Mouse (Mus musculus): Measurements from ENCODE around the gene Dnajc16.
"Not testable (repeated sequence)": the region's sequence is repeated elsewhere in the genome, so short reads cannot be mapped to it uniquely, and the experiment has no call there.

Gene Dnajc16

DNA sequence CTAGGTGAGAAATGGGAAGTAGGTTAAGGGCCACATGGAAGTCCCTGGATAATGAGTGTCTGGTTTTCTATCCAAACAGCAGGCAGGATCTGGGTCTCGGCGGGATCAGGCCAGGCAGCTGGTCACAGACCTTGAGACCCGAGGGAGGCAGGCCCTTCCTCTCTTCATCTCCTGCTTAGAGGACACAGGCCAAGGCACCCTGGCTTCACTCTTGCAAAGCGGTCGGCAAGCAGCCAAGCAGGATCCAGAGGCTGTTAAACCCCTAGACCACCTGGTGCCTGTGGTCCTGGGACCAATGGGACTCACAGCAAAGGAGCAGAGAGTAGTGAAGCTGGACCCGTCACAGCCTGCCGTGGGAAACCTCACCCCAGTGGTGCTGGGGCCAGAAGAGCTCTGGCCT lies 5.6 kb upstream of the Dnajc16 start:
- in situ Hi-C loops (cut with MboI) = no loop called here

DNA sequence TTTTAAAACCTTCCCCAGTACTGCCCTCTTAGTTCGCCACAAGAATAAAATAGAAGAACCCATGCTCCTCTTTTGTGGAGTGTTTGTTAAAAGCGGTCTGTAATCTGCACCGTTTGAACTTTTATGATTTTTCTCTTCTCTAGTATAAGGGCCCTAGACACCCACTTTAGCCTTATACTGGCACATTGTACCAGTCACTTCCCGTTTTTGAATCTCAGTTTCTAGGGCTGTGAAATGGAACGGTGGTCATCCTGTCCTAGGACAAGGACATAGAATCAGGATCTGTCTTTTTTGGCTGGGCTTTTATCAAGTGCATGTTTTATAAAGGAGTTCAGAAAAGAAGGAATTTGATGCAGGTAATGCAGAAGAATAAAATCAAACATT lies 3.4 kb upstream of the Dnajc16 start:
- in situ Hi-C loops (cut with MboI) = loop anchor here (5.0 kb wide), 1 partner anchor 72 kb away; the partner anchor contains the start of gene Ddi2

DNA sequence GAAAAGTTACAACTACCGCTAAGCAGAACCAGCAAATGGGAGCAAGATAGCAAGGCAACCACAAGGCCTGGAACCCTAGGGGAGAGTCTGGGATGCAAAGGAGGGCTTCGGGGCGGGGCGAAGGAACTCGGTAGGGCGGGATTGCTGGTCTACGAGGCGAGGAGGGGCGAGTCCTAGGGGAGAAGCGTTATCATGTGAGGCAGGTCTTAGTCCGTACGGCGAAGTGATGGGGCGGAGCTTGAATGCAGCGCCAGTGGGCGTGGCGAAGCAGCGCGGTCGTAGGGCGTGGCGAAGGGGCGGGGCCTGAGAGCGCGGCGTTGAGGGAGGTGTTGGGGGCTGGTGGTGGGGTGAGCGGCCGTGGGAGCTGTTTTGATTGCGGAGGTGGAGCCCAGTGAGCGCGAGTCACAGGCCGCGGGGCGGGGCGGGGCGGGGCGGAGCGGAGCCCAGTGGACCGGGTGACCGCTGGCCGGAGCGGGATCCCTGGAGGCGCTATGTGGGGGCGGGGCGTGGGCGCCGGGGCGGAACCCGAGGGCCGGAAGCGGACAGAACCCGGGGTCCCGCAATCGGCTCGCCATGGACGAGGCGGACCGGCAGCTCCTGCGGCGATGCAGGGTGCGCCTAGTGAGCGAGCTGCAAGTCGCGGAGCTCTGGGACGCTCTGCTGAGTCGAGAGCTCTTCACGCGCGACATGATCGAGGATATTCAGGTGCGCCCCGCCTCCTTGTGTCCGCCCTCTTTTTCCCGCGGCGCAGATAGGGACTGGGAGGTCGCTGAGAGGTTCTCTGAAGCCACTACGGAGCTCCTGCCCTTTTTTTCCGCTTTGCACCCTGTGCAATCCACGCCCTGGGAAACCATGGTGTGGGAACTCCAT lies 2.8 kb upstream of the Dnajc16 start, which contains the start of gene Casp9:
Gene Casp9 (plus strand): TSS at position 331 of the 870 bp plus-strand sequence.
- in situ Hi-C loops (cut with MboI) = loop anchor here (5.0 kb wide), 1 partner anchor 71 kb away; the partner anchor contains the start of gene Ddi2

DNA sequence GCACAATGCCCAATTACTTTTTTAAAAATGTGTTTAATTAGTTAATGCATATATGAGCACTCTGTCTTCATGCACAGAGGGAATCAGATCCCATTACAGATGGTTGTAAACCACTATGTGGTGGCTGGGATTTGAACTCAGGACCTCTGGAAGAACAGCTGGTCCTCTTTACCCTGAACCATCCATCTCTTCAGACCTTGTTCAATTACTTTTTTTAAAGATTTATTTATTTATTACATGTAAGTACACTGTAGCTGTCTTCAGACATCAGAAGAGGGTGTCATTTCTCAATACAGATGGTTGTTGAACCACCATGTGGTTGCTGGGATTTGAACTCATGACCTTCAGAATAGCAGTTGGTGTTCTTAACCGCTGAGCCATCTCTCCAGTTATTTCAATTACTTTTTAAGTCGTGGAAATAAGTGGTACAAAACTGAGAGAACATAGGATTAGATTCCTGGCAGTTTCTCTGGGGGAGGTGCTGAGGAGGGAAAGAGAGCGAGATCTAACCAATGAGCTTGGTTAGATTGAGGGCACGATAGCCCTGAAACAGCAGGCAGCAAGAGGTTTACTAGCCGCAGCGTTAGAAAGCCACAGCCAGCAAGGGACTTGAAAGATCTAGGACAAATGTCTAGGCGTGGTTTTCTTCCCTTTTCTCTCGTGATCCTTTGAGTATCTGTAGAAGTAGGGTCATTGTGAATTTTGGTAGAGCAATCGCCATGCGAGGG lies 2.0 kb upstream of the Dnajc16 start:
- in situ Hi-C loops (cut with MboI) = loop anchor here (5.0 kb wide), 1 partner anchor 70 kb away; the partner anchor contains the start of gene Ddi2

DNA sequence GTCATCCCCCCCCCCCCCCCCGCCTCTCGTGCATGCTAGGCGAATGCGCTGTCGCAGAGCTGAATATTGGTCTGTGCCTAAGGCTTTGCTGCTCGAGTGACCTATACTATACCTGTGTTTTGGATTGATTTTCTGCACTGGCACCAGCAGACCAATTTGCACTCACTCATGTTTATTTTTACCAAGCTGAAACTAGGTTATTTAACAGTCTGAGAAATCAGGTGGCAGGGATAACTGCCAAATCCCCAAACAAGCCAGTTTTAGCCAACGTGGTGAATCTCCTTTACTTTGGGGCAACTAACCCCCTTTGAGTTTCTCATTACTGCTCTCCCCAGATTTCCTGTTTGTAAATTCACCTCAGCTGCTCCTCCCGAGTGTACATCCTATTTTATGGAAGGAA lies 1.2 kb upstream of the Dnajc16 start:
- in situ Hi-C loops (cut with MboI) = loop anchor here (5.0 kb wide), 1 partner anchor 70 kb away; the partner anchor contains the start of gene Ddi2

DNA sequence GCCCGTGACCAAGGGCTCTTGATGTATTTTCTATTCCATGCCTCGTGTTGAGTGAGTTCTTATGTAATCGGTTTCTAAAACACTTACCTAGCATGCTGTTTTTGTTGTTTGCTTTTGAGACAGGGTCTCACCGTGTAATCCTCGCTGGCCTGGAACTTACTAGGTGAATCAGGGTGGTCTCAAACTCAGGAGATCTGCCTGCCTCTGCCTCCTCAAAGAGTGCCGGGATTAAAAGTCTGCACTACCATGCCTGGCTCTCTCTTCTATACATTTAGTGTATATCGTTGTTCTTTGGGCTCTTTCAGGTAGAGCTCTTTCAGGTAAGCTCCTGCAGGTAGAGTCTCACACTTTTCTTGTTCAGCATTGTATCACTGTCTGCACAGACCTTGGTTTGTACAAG lies 755 bp upstream of the Dnajc16 start:
- in situ Hi-C loops (cut with MboI) = loop anchor here (5.0 kb wide), 1 partner anchor 69 kb away; the partner anchor contains the start of gene Ddi2

DNA sequence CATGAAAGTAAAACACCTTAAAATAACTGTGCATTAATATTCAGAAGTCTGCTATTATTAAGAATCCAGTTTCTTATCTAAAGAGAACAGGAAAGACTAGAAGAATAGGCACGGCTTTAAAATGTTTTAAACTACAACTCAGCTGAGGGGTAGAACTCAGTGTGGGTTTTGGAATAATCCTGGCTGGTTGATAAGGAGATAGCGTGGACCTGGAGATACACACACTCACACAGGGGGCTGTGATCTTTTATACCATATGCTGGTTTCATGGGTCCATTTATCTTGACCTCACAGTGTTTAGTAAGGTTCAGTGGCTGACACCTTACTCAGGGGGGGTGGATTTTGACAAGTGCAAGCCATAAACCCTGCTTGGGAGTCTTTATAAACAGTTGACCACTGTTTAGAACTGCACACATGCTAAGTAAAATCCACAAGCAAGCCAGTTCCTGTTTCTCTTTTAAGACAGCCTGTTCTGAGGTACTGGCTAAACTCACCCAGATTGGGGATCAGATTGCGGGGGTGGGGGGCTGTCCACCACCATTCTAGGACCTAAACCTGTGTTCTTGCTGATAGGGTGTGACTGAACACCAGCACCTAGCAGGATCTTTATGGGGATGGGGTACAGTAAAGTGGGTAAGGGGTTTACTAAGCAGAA lies 1.0 kb downstream of the Dnajc16 start:
- in situ Hi-C loops (cut with MboI) = loop anchor here (5.0 kb wide), 1 partner anchor 67 kb away; the partner anchor contains the start of gene Ddi2

DNA sequence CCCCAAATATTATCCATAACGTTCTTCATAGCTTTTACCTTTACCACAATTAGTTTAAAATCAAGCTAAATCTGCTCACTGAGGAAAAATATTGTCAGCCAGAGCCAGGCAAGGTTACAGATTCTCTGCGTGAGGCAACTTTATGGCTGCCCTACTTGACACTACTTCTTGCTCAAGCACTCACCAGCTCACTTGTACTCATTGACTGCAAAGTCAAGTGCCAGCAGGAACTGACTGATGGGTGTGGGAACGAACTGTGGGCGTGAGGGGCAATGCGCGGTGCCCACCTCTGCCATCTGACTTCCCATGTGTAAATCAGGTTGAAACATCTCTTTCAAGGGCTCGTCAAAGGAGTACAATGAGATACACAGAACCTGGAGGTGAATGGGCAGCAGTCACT lies 3.3 kb downstream of the Dnajc16 start:
- in situ Hi-C loops (cut with MboI) = no loop called here

DNA sequence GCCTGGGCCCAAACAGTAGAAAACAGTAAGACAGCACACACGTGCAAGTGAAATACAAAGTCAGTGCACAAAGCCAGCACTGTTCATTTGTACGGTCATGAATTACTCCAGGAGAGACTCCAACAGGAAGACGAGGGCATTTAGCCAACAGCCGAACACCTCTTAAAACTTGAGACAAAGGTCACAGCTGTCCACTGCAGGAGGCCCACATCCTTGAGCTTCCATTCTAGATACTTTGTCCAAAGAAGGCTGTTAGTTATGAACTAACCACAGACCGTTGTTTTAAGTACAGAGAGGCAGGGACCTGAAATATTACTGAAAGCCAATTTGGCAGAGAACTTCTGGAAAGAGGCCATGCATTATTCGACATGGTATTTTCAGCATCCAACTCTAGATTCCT lies 3.7 kb downstream of the Dnajc16 start:
- in situ Hi-C loops (cut with MboI) = no loop called here

DNA sequence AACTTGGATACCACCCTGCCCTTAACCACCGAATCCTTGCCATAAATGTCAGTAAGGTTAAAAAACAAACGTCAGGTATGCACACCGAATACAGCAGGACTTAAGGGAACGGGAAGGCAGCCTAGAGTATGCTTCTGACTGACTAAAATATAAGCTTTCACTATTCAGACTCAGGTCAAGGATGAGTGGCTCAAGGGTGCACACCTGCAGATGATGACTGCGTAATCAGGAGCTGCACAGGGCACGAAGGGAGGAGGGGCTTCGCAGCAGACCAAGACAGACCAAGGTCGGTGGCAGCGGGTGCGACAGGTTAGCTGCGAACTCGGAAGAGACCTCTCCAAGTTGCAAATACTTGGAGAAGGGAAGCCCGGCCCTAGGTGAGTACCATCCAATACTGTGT lies 4.6 kb downstream of the Dnajc16 start:
- in situ Hi-C loops (cut with MboI) = no loop called here

DNA sequence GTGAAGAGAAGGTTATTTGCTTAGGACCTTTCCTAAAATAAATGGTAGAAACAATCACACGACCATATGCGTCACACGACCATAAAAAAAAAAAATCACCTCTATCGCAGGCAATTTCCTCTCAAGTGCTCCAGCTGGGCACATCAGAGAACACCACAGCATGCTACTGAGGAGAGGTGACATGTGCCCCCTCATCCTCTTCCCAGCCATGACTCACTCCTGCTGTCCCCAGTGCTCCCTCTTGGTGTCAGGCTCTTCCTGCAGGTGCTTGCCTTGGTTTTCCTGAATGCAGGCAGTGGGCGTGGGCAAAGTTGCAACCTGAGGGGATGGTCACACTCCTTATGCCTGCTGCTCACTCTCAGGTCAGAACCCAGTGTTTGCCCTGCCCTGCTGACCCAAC lies 5.9 kb downstream of the Dnajc16 start:
- in situ Hi-C loops (cut with MboI) = no loop called here

DNA sequence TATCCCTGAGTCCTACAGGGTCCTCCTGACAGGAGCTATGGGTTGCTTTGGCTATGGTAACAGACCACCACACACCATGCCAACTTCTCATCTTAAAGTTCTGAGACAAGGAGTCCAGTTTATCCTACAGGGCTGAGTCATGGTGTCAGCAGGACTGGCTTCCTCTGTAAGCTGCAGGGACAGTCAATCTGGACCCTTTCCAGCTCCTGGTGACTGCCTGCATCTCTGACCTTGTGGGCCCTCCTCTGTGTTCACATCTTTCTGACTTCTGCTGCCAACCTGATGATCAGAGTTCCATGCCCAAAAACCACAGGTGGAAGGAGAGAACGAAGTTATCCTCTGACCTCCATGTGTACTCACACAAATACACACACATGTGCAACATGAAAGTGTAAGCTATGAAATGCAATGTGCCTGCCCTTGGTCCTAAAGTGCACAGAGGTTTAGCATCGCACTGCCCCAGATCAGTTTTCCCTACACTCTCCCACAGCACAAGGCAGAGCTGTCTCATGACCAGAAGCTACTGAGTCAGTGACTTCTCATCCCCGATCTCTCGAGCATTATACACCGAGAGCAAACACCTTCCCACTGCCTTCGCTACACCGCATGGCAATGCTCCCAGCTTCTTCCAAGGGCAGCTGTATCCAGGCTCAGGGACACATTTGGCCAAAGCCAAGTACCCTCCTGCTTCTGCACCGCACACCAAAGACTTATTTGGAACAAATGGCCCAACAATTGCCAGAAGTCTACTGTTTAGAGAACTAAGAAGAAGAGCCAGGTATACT lies 9.3 kb downstream of the Dnajc16 start:
- in situ Hi-C loops (cut with MboI) = no loop called here

DNA sequence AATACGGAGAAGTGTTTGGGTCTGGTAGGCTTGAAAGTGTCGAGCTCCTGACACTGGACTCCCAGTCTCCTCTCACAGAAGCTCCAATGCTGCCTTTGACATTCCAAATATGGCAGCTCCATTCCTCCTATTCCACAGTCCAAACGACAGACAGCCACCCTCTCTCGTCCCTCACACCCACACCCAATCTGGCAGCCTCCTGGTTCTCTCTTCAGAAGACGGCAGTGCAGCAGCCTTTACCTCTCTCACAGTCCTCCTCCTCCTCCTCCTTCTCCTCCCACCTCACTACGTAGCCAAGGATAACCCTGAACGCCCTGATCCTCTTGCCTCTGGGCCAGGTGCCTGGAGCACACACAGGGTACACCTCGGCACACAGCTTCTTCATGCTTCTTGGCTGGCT lies 10.9 kb downstream of the Dnajc16 start:
- in situ Hi-C loops (cut with MboI) = no loop called here

DNA sequence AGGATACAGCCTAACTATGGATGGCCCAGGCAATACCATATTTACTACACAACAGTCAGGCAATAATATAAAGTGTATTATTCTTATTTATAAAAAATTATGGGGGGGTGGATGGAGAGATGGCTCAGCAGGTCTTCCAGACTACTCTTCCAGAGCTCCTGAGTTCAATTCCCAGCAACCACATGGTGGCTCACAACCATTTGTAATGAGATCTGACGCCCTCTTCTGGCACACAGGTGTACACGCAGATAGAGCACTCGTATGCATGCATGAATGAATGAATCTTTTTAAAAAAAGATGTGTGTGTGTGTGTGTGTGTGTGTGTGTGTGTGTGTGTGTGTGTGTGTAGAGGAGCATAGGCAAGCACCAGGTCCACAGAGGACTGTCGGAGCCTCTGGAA lies 17.7 kb downstream of the Dnajc16 start:
- in situ Hi-C loops (cut with MboI) = not testable (repeated sequence)

DNA sequence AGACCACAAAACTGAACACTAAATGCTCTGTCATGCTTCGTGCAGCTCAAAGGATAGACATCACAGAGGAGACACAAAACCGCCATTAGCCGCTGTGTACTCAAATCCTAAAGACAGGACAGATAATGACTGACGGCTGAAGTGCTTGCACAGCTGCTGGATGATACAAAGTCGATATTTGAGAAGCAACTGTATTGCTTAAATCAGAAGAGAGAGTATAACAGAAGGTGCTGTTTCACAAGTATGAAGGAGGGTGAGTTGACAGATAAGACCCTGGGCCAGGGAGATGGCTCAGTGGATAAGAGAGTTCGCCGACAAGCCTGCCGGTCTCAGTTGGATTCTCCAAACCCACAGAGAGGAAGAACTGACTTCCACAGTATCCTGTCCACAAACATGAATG lies 18.9 kb downstream of the Dnajc16 start:
- in situ Hi-C loops (cut with MboI) = no loop called here

DNA sequence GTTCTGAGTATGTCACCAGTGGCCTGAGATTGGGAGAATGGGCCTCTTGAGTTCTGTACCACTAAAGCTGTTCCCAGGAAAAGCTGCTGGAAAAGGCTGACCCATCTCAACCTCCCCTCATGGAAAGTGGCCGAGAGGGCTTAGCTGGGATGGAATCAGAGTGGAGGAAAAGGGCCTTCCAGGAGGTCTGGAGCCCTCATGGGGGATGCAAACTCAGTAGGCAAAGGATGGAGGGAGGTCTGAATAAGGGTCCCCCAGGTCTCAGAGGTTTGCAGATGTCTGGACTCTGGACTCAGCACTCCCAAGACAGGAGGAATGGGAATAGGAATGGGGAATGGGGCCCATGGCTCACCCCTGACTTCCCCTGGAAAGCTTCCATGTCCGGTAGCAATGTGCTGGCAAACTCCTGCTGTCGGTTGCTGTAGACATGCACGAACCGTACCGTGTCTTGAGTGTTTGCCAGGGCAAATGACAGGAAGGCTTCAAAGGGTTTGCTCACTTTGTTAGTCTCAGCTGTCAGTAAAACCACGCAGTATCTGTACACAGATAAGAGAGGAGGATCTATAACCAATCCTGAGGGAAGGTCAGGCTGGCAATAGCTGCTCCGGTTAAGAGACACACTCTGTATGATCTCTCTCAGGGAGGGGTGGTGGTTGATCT lies 21.1 kb downstream of the Dnajc16 start:
- in situ Hi-C loops (cut with MboI) = no loop called here

DNA sequence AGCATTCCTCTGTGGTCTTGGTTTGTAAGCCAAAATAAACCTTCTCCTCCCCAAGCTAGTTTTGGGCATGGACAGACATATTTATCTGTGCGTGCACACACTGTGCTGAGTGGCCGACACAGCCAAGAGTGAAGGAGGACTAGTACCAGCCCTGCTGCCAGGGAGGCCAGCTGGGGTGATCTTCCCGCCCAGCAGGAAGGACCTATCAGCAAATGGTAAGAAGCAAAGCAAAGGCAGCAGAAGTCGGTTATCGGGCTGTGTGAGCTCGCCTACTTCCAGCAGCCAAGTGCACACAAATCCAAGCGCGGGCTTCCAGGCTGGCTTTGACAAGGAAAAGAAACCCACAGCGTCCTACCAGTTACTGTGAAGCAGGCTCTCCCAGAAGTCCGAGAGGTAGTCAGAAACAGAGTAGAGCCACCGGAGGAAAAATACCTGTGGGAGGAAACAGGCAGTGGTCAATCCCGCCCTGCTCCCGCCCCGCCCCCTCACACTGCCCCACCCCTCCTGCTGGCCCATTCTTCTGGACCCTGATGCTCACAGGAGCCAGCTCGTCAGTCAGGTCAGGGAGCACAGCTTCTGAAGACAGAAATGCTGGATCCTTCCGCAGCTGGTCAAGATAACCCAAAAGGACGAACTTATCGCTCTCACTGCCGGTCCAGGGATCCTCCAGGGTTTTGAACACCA lies 23.2 kb downstream of the Dnajc16 start:
- in situ Hi-C loops (cut with MboI) = no loop called here

DNA sequence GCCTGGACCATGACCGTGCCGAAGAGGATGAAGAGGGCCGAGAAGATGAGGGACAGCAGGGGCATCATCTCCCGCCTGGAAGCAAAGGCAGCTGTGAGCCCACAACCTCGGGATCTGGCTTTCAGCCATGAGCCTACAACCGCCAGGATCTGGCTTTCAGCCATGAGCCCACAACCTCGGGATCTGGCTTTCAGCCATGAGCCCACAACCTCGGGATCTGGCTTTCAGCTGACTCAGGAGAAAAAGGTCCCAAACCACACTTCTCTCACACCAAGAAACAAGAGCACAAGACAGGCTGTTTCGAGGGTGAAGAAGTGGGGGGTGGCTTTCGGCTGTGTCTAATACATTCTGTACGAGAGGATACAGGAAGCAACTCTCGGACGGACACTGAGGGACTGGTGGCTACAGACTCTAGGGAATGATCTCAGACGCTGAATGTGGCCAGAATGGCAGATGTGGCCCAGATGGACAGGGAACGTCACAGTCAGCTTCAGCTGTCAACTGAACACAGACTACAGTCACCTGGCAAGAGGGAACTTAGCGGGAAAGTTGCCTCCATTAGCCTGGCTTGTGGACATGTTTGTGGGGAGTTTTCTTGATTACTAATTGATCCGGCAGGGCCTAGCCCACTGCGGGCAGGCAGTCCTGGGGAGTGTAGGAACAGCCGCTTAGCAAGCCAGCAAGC lies 23.9 kb downstream of the Dnajc16 start:
- in situ Hi-C loops (cut with MboI) = no loop called here

DNA sequence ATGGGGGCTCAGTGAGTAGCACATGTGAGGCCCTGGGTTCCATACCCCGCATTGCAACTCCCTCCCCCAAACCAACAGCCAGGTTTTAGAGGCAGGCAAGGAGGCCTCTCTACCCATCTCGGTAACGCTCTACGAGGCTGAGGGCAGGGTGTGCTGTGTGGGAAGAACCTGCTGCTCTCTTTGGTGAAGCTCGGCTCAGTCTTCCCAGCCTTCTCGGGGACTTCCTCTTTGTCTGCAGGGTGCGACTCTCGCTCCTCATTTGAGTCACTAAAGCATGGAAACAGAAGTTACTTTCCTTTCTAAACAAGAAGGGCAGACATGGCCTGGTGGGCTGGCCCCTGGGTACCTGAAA lies 24.4 kb downstream of the Dnajc16 start:
- in situ Hi-C loops (cut with MboI) = no loop called here

DNA sequence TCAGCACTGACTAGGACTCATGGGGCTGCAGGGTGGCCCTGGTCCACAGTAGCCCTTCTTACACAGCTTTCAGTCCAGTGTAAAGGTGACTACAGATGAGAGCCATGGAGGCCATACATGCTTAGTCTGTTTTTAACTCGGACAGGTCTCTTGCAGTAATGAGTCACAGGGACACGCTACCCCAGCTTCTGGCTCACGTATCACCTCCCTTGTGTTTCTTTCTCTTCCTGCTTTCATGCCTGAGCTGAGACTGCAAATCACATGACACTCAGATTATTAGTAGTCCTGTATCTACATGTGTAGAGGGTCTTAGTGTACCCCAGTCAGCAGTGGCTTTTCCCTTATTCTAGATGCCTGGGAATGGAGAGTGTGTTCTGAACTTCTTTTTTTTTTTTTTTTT lies 25.7 kb downstream of the Dnajc16 start:
- in situ Hi-C loops (cut with MboI) = no loop called here

Data from mature B cell (primary cell).